In genomic region chr15:80050093-80050492, GRCm38 (mm10) we compare ENCODE assay signal across 11 mouse cellular contexts. TPM values are rescaled to one million over a fixed set of nuclear protein-coding genes. Genes with fewer than 3 reads are reported as not detected.
DNase-seq lines count a peak whose midpoint lies in the region; ATAC-seq and TF ChIP-seq lines count a peak whose summit lies in the region.
"Had no signal": no experiment of that assay in that cellular context is flagged by ENCODE, and none has a peak within 500 bp of the region (broad histone marks: within the 10 kb centered on the region; RNA-seq: fewer than 3 reads in every experiment).

No protein-coding gene starts in this region.

- H3K9ac ChIP-seq in forebrain, postnatal 0 days = no peak overlapping the region
- H3K9ac ChIP-seq: midbrain, embryonic 12.5 days had no signal

- no peaks in the 10 kb centered on the region for H3K4me1 ChIP-seq in forebrain, postnatal 0 days (ENCODE audit: insufficient read depth)
- H3K4me1 ChIP-seq: midbrain, embryonic 12.5 days had no signal

- H3K27me3 ChIP-seq in forebrain, postnatal 0 days (ENCODE audit: insufficient read depth, low read length) = no peaks in the 10 kb centered on the region

- no peak overlapping the region for H3K4me2 ChIP-seq in forebrain, postnatal 0 days (ENCODE audit: low read depth)
- H3K4me2 ChIP-seq: midbrain, embryonic 12.5 days had no signal

- ATAC-seq in activated CD4-positive, CD25-positive, alpha-beta regulatory T cell, adult 4 months = peak; percentile 54
- peak; percentile 80 for ATAC-seq in inflammation-experienced regulatory T-cells, adult 6 months
- ATAC-seq in forebrain, postnatal 0 days = no peak
- ATAC-seq in granulocyte monocyte progenitor cell, adult 5-6 weeks (replicated peaks; ENCODE audit: poor library complexity, severe bottlenecking) = no peak
- ATAC-seq: hindbrain, postnatal 0 days had no signal

- H3K9me3 ChIP-seq in forebrain, postnatal 0 days (ENCODE audit: low read length) = no peaks in the 10 kb centered on the region

- 74% methylated on average over 4 of the region's 4 CpGs for WGBS in forebrain, postnatal 0 days

- no peak overlapping the region for H3K27ac ChIP-seq in forebrain, postnatal 0 days (ENCODE audit: low read depth, low read length)
- H3K27ac ChIP-seq: hindbrain, postnatal 0 days; midbrain, embryonic 12.5 days had no signal

- no peak for TF ChIP-seq CTCF in forebrain, postnatal 0 days (IDR thresholded peaks at IDR 0.05; ENCODE audit: low read depth)

- no peak overlapping the region for H3K4me3 ChIP-seq in forebrain, postnatal 0 days (ENCODE audit: low read depth, low read length)
- H3K4me3 ChIP-seq: midbrain, embryonic 12.5 days had no signal

- peak; percentile 68 to 71 for DNase-seq in adrenal gland, adult (ENCODE audit: inconsistent age in 2 of 2, low spot score in 1 of 2)
- no peak for DNase-seq in adrenal gland, adult 8-10 months
- peak; percentile 68 for DNase-seq in lung, postnatal 10 days
- DNase-seq in spleen, postnatal 14 days (ENCODE audit: low spot score in 2 of 2) = no peak
- no peak for DNase-seq in forebrain, postnatal 0 days
- DNase-seq: cerebellum, adult 9-10 months had no signal

- no peaks in the 10 kb centered on the region for H3K36me3 ChIP-seq in forebrain, postnatal 0 days (ENCODE audit: insufficient read depth)
- H3K36me3 ChIP-seq: midbrain, embryonic 12.5 days had no signal

RNA-seq across cellular contexts. Expression of gene Pdgfb, which starts 35.3 kb away (rescaled TPM):
- total RNA-seq in adrenal gland, adult 8-10 months (2022) = 10 to 100 TPM; 42.7 to 52.9 (median 43.2) TPM
- 1 to 10 TPM in 1 of 2 experiments, under 1 TPM in 1; 0.68 to 1.1 TPM for polyA plus RNA-seq in activated CD4-positive, CD25-positive, alpha-beta regulatory T cell, adult 4 months (2017; shearing (Covaris generic))
- 1 to 10 TPM; 1.4 to 2.1 (median 2.1) TPM for polyA plus RNA-seq in inflammation-experienced regulatory T-cells, adult 6 months (2017; shearing (Covaris generic))
- total RNA-seq in forebrain, postnatal 0 days (2014; rRNA removed) = 13.2 and 17.8 TPM in 2 replicates
- polyA plus RNA-seq in forebrain, postnatal 0 days (2015; fragmentation: Nextera tagmentation; extraction: Ambion mirVana) = 4.6 and 7.6 TPM in 2 replicates
- 0.30 TPM in 1 of 2 replicates, not detected in the other for total RNA-seq in granulocyte monocyte progenitor cell, adult 5-6 weeks (2014; fragmentation: Nextera tagmentation)
- total RNA-seq in granulocyte monocyte progenitor cell, adult 5-6 weeks (2017) = 0.13 and 0.26 TPM in 2 replicates

RNA-seq across cellular contexts. Expression of gene Syngr1, which starts 41.0 kb away (rescaled TPM):
- 10 to 100 TPM; 32.7 to 65.7 (median 48.7) TPM for total RNA-seq in adrenal gland, adult 8-10 months (2022)
- 1 to 10 TPM in 1 of 2 experiments, not detected in 1; 1.4 TPM for polyA plus RNA-seq in activated CD4-positive, CD25-positive, alpha-beta regulatory T cell, adult 4 months (2017; shearing (Covaris generic))
- polyA plus RNA-seq in inflammation-experienced regulatory T-cells, adult 6 months (2017; shearing (Covaris generic)) = 1 to 10 TPM in 1 of 3 experiments, under 1 TPM in 1, not detected in 1; 0.77 to 1.7 TPM
- total RNA-seq in forebrain, postnatal 0 days (2014; rRNA removed) = 113 and 127 TPM in 2 replicates
- 58.6 and 69.0 TPM in 2 replicates for polyA plus RNA-seq in forebrain, postnatal 0 days (2015; fragmentation: Nextera tagmentation; extraction: Ambion mirVana)
- total RNA-seq in granulocyte monocyte progenitor cell, adult 5-6 weeks (2014; fragmentation: Nextera tagmentation) = 1.5 and 1.6 TPM in 2 replicates
- total RNA-seq in granulocyte monocyte progenitor cell, adult 5-6 weeks (2017) = 1.6 and 4.0 TPM in 2 replicates

RNA-seq across cellular contexts. Expression of gene Rpl3, which starts 41.6 kb away (rescaled TPM):
- total RNA-seq in adrenal gland, adult 8-10 months (2022) = 100 to 1,000 TPM; 541 to 649 (median 631) TPM
- 1,000 to 10,000 TPM; 4,172 to 4,641 TPM for polyA plus RNA-seq in activated CD4-positive, CD25-positive, alpha-beta regulatory T cell, adult 4 months (2017; shearing (Covaris generic))
- polyA plus RNA-seq in inflammation-experienced regulatory T-cells, adult 6 months (2017; shearing (Covaris generic)) = 1,000 to 10,000 TPM; 2,844 to 4,969 (median 3,861) TPM
- 804 and 1,069 TPM in 2 replicates for total RNA-seq in forebrain, postnatal 0 days (2014; rRNA removed)
- 578 and 651 TPM in 2 replicates for polyA plus RNA-seq in forebrain, postnatal 0 days (2015; fragmentation: Nextera tagmentation; extraction: Ambion mirVana)
- total RNA-seq in granulocyte monocyte progenitor cell, adult 5-6 weeks (2014; fragmentation: Nextera tagmentation) = 2,307 and 2,508 TPM in 2 replicates
- 3,100 and 3,113 TPM in 2 replicates for total RNA-seq in granulocyte monocyte progenitor cell, adult 5-6 weeks (2017)

Comparison
In these comparisons a context has a peak if more than half of its experiments do, and no peak if none do; other contexts are left out.
1. DNase-seq: peak in adrenal gland, adult (2 of 2) and lung, postnatal 10 days (single experiment); none in adrenal gland, adult 8-10 months (single experiment), spleen, postnatal 14 days (0 of 2) and forebrain, postnatal 0 days (single experiment).
2. ATAC-seq: peak in activated CD4-positive, CD25-positive, alpha-beta regulatory T cell, adult 4 months (single experiment) and inflammation-experienced regulatory T-cells, adult 6 months (single experiment); none in forebrain, postnatal 0 days (single experiment) and granulocyte monocyte progenitor cell, adult 5-6 weeks (single experiment).
3. RNA of gene Pdgfb, which starts 35.3 kb away (total RNA-seq): 42.7 to 52.9 TPM in adrenal gland, adult 8-10 months and 13.2 to 17.8 TPM in forebrain, postnatal 0 days; 0.13 to 0.30 TPM in granulocyte monocyte progenitor cell, adult 5-6 weeks; every median in the first group is over 10 times any median in the second.
4. RNA of gene Syngr1, which starts 41.0 kb away (total RNA-seq): 113 to 127 TPM in forebrain, postnatal 0 days and 32.7 to 65.7 TPM in adrenal gland, adult 8-10 months; 1.5 to 4.0 TPM in granulocyte monocyte progenitor cell, adult 5-6 weeks; every median in the first group is over 4 times any median in the second.